Mouse (Mus musculus): ENCODE measurements around the gene Gm4952. TPM values are rescaled to one million over a fixed set of nuclear protein-coding genes. Genes with fewer than 3 reads are reported as not detected.

Gm4952 gene
- polyA plus RNA-seq, 1 experiment from 2014 or later, result 0.09 TPM

- H3K36me3 ChIP-seq (ENCODE audit: control insufficient read depth, insufficient read depth, low read length), result no peaks in the 10 kb centered on the region
- peaks cover 8% of the 10 kb centered on the region; the same call in 1 of the 2 replicates for H3K4me1 ChIP-seq (replicated peaks; ENCODE audit: control insufficient read depth, insufficient read depth, low read length)
- H3K9ac ChIP-seq (ENCODE audit: low read length), result peak overlapping the region; percentile 75
- no peaks in the 10 kb centered on the region for H3K27me3 ChIP-seq (ENCODE audit: control insufficient read depth, insufficient read depth, low read depth, low read length)
- WGBS, result 12% methylated on average over 23 of the region's 23 CpGs
- no peaks in the 10 kb centered on the region for H3K9me3 ChIP-seq (ENCODE audit: control insufficient read depth, low read length)
- H3K27ac ChIP-seq (ENCODE audit: low read length), result peak overlapping the region; percentile 59
- peak overlapping the region; percentile 58 for H3K4me3 ChIP-seq (ENCODE audit: low read length)
- peak; percentile 35 for ATAC-seq (ENCODE audit: low read depth)
- H3K4me2 ChIP-seq (ENCODE audit: low read depth, low read length), result peak overlapping the region; percentile 100
Measured at GRCm38 (mm10) chr19:12596290-12597072, 3.3 kb upstream of the Gm4952 start.

GRCm38 (mm10) chr19:12597073-12597405, 2.7 kb upstream of the Gm4952 start:
- no peaks in the 10 kb centered on the region for H3K27me3 ChIP-seq (ENCODE audit: control insufficient read depth, insufficient read depth, low read depth, low read length)
- no peak overlapping the region for H3K27ac ChIP-seq (ENCODE audit: low read length)
- peak overlapping the region; percentile 100; the same call in 1 of the 2 replicates for H3K4me2 ChIP-seq (ENCODE audit: low read depth, low read length)
- 47% methylated on average over 3 of the region's 3 CpGs for WGBS
- no peak overlapping the region for H3K4me3 ChIP-seq (ENCODE audit: low read length)
- no peak overlapping the region for H3K9ac ChIP-seq (ENCODE audit: low read length)
- peaks cover 8% of the 10 kb centered on the region; the same call in 1 of the 2 replicates for H3K4me1 ChIP-seq (replicated peaks; ENCODE audit: control insufficient read depth, insufficient read depth, low read length)
- no peaks in the 10 kb centered on the region for H3K9me3 ChIP-seq (ENCODE audit: control insufficient read depth, low read length)
- 0 out of 2 replicates have a peak, but pooled peaks have one; percentile 3 for ATAC-seq (ENCODE audit: low read depth)
- no peaks in the 10 kb centered on the region for H3K36me3 ChIP-seq (ENCODE audit: control insufficient read depth, insufficient read depth, low read length)

GRCm38 (mm10) chr19:12598674-12599073, 1.1 kb upstream of the Gm4952 start:
- H3K36me3 ChIP-seq (ENCODE audit: control insufficient read depth, insufficient read depth, low read length), result no peaks in the 10 kb centered on the region
- H3K4me1 ChIP-seq (replicated peaks; ENCODE audit: control insufficient read depth, insufficient read depth, low read length), result peaks cover 8% of the 10 kb centered on the region; the same call in 1 of the 2 replicates
- H3K4me2 ChIP-seq (ENCODE audit: low read depth, low read length), result no peak overlapping the region
- no peak overlapping the region for H3K27ac ChIP-seq (ENCODE audit: low read length)
- no peak overlapping the region for H3K9ac ChIP-seq (ENCODE audit: low read length)
- 50% methylated on average over 3 of the region's 3 CpGs for WGBS
- no peak for ATAC-seq (ENCODE audit: low read depth)
- H3K27me3 ChIP-seq (ENCODE audit: control insufficient read depth, insufficient read depth, low read depth, low read length), result no peaks in the 10 kb centered on the region
- H3K9me3 ChIP-seq (ENCODE audit: control insufficient read depth, low read length), result no peaks in the 10 kb centered on the region
- H3K4me3 ChIP-seq (ENCODE audit: low read length), result no peak overlapping the region

GRCm38 (mm10) chr19:12600684-12601480, 1.1 kb downstream of the Gm4952 start:
- Histone ChIP-seq H3K27ac (ENCODE audit: low read length) (no peak overlapping the region), H3K4me1 (replicated peaks; ENCODE audit: control insufficient read depth, insufficient read depth, low read length) (peaks cover 6% of the 10 kb centered on the region; the same call in 1 of the 2 replicates), H3K9me3 (ENCODE audit: control insufficient read depth, low read length) (no peaks in the 10 kb centered on the region), H3K27me3 (ENCODE audit: control insufficient read depth, insufficient read depth, low read depth, low read length) (no peaks in the 10 kb centered on the region), H3K4me2 (ENCODE audit: low read depth, low read length) (no peak overlapping the region), H3K9ac (ENCODE audit: low read length) (no peak overlapping the region), H3K4me3 (ENCODE audit: low read length) (no peak overlapping the region), H3K36me3 (ENCODE audit: control insufficient read depth, insufficient read depth, low read length) (no peaks in the 10 kb centered on the region)
- ATAC-seq (ENCODE audit: low read depth), result no peak
- 8% methylated on average over 2 of the region's 2 CpGs for WGBS

GRCm38 (mm10) chr19:12608336-12608735, 8.6 kb downstream of the Gm4952 start:
- no peaks in the 10 kb centered on the region for H3K27me3 ChIP-seq (ENCODE audit: control insufficient read depth, insufficient read depth, low read depth, low read length)
- H3K4me3 ChIP-seq (ENCODE audit: low read length), result no peak overlapping the region
- H3K36me3 ChIP-seq (ENCODE audit: control insufficient read depth, insufficient read depth, low read length), result no peaks in the 10 kb centered on the region
- H3K9ac ChIP-seq (ENCODE audit: low read length), result no peak overlapping the region
- H3K27ac ChIP-seq (ENCODE audit: low read length), result no peak overlapping the region
- no peak for ATAC-seq (ENCODE audit: low read depth)
- no peaks in the 10 kb centered on the region for H3K9me3 ChIP-seq (ENCODE audit: control insufficient read depth, low read length)
- no peak overlapping the region for H3K4me2 ChIP-seq (ENCODE audit: low read depth, low read length)
- H3K4me1 ChIP-seq (replicated peaks; ENCODE audit: control insufficient read depth, insufficient read depth, low read length), result no peaks in the 10 kb centered on the region

- no peak overlapping the region for H3K4me2 ChIP-seq (ENCODE audit: low read depth, low read length)
- no peak overlapping the region for H3K27ac ChIP-seq (ENCODE audit: low read length)
- no peak overlapping the region for H3K4me3 ChIP-seq (ENCODE audit: low read length)
- 69% methylated on average over 1 of the region's 1 CpGs for WGBS
- no peaks in the 10 kb centered on the region for H3K27me3 ChIP-seq (ENCODE audit: control insufficient read depth, insufficient read depth, low read depth, low read length)
- ATAC-seq (ENCODE audit: low read depth), result no peak
- no peaks in the 10 kb centered on the region for H3K9me3 ChIP-seq (ENCODE audit: control insufficient read depth, low read length)
- no peak overlapping the region for H3K9ac ChIP-seq (ENCODE audit: low read length)
- H3K4me1 ChIP-seq (replicated peaks; ENCODE audit: control insufficient read depth, insufficient read depth, low read length), result no peaks in the 10 kb centered on the region
- H3K36me3 ChIP-seq (ENCODE audit: control insufficient read depth, insufficient read depth, low read length), result no peaks in the 10 kb centered on the region
Measured at GRCm38 (mm10) chr19:12613646-12614045, 13.9 kb downstream of the Gm4952 start.

- no peak within 1 kb of the TSS for H3K4me2 ChIP-seq (ENCODE audit: low read depth, low read length)
- no peak within 1 kb of the TSS for H3K4me3 ChIP-seq (ENCODE audit: low read length)
- H3K9me3 ChIP-seq (ENCODE audit: control insufficient read depth, low read length), result no peaks in the 10 kb centered on the region
- no peaks in the 10 kb centered on the region for H3K27me3 ChIP-seq (ENCODE audit: control insufficient read depth, insufficient read depth, low read depth, low read length)
- WGBS, result 70% methylated on average over 4 of the region's 4 CpGs
- H3K27ac ChIP-seq (ENCODE audit: low read length), result no peak within 1 kb of the TSS
- no peak within 1 kb of the TSS for H3K9ac ChIP-seq (ENCODE audit: low read length)
- no peak for ATAC-seq (ENCODE audit: low read depth)
- no peaks in the 10 kb centered on the region for H3K4me1 ChIP-seq (replicated peaks; ENCODE audit: control insufficient read depth, insufficient read depth, low read length)
- H3K36me3 ChIP-seq (ENCODE audit: control insufficient read depth, insufficient read depth, low read length), result no peaks in the 10 kb centered on the region
Measured at GRCm38 (mm10) chr19:12633176-12633575, 33.4 kb downstream of the Gm4952 start, which contains the start of gene Glyat. TSS of gene Glyat (plus strand) at chr19:12633308.

- Histone ChIP-seq H3K4me1 (replicated peaks; ENCODE audit: control insufficient read depth, insufficient read depth, low read length) (no peaks in the 10 kb centered on the region), H3K9ac (ENCODE audit: low read length) (no peak overlapping the region), H3K36me3 (ENCODE audit: control insufficient read depth, insufficient read depth, low read length) (no peaks in the 10 kb centered on the region), H3K4me3 (ENCODE audit: low read length) (no peak overlapping the region), H3K9me3 (ENCODE audit: control insufficient read depth, low read length) (no peaks in the 10 kb centered on the region), H3K4me2 (ENCODE audit: low read depth, low read length) (no peak overlapping the region), H3K27me3 (ENCODE audit: control insufficient read depth, insufficient read depth, low read depth, low read length) (no peaks in the 10 kb centered on the region), H3K27ac (ENCODE audit: low read length) (no peak overlapping the region)
- WGBS, result 83% methylated on average over 3 of the region's 3 CpGs
- no peak for ATAC-seq (ENCODE audit: low read depth)
Measured at GRCm38 (mm10) chr19:12634259-12634658, 34.5 kb downstream of the Gm4952 start.

- Histone ChIP-seq H3K9me3 (ENCODE audit: control insufficient read depth, low read length) (no peaks in the 10 kb centered on the region), H3K27me3 (ENCODE audit: control insufficient read depth, insufficient read depth, low read depth, low read length) (no peaks in the 10 kb centered on the region), H3K4me2 (ENCODE audit: low read depth, low read length) (no peak overlapping the region), H3K9ac (ENCODE audit: low read length) (no peak overlapping the region), H3K4me1 (replicated peaks; ENCODE audit: control insufficient read depth, insufficient read depth, low read length) (no peaks in the 10 kb centered on the region), H3K36me3 (ENCODE audit: control insufficient read depth, insufficient read depth, low read length) (no peaks in the 10 kb centered on the region), H3K27ac (ENCODE audit: low read length) (no peak overlapping the region), H3K4me3 (ENCODE audit: low read length) (no peak overlapping the region)
- no peak for ATAC-seq (ENCODE audit: low read depth)
- 78% methylated on average over 4 of the region's 4 CpGs for WGBS
Measured at GRCm38 (mm10) chr19:12634963-12635362, 35.2 kb downstream of the Gm4952 start.
